Mouse (Mus musculus): ENCODE results near the gene Gm49373. TPM values are rescaled to one million over a fixed set of nuclear protein-coding genes. Genes with fewer than 3 reads are reported as not detected.

Gene Gm49373
- 0.83 TPM for total RNA-seq (2023)

DNA sequence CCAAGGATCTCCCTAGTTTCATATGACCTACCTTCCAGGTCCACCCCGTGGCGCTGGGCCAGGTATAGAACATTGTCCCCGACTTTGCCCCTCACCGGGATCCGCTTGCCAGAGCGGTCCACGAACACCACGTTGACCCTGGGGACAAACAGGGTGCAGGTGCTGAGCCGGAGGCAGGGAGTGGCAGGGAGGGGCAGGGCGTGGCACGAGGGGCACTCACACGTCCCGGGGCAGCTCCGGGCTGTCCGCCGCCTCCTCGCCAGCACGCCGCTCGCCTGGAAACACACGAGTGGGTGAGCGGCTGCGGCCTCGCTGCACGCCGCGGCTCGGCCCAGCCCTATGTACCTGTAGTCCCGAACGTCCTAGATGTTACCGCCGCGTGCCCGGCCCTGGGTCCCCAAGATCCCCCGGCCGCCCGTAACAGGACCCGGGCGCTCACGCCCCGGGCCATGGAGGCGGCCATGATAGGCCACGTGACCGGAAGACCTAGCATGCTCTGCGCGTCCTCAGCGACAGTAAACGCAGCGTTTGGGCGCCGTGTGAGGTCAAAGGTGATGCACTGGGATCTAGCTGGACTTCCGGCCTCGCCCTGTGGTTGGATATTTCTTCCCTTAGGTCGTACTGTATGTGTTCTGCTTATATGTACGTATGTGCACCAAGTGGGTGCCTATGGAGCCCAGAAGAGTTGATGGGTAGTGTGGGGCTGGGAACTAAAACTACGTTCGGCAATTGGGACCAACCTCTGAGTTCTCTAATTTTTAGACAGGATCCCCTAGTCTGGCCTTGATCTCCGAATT is at the start of gene Gm49373, which contains the start of gene Fdx1l:
TSS of gene Gm49373 (minus strand) at position 53 of the 797 bp plus-strand sequence.
TSS of gene Fdx1l (minus strand) at position 571 of the 797 bp plus-strand sequence.

DNA sequence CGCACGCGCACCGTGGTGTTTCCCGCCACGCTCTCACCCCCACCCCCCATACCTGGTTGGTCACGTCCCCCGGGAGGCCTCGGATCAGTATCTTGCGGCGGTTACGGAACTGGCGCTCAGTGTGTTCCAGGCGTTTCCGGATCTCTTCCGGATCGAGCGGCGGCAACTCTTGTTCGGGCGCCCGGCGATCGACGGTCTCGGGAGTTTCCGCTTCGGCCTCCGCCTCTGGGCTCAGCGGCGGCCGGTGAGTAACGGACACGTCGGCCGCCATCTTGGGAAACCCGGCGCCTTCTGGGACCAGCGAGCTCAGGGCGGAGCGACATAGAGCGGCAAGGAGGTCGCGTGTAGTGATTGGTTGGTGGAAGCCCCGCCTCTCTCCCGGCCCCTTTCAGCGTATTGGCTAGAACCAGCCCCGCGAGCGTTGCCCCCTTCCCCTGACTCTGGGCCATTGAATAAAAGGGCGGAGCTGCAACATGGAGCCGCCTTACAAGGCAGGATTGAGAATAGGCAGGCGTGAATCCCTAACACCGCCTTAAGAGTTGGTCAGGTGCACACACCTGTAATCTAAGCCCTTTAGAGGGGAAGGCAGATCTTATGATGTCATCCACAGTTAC is 18.9 kb upstream of the Gm49373 start, which contains the start of the genes Gm38431 and Raver1:
TSS of gene Gm38431 (minus strand) at position 291 of the 614 bp plus-strand sequence.
TSS of gene Raver1 (minus strand) at position 302 of the 614 bp plus-strand sequence.

DNA sequence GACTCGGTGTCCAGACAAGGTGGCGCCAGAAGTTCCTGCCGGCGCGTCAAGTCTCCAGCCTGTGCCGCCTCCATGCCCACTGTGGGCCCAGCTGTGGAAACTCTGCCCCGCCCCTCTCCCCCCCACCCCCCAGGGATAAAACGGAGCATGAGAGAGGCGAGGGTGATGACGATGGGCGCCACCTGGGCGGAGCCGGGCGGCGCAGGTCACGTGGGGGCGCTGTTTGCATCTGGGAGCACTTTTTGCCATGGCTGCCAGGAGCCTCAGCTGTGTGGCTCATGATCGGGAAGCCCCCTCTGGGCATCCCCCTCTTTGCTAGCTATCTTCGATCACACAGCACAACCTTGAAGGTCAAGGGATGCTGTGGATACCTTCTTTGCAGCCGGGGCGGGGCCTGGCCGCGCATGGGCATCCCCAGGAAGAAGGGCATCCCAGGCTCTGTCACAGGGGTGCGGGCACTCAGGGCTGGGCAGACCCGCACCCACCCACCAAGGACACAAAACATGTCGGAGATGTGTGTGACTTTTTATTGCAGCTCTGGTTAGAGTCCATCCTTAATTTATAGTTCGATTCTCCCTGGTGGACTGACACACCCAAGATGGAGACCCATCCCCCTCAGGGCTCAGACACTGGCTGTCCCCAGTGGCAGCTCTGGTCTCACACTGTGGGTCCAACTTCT is 5.8 kb downstream of the Gm49373 start, which contains the start of gene Zglp1:
TSS of gene Zglp1 (minus strand) at position 88 of the 679 bp plus-strand sequence.

DNA sequence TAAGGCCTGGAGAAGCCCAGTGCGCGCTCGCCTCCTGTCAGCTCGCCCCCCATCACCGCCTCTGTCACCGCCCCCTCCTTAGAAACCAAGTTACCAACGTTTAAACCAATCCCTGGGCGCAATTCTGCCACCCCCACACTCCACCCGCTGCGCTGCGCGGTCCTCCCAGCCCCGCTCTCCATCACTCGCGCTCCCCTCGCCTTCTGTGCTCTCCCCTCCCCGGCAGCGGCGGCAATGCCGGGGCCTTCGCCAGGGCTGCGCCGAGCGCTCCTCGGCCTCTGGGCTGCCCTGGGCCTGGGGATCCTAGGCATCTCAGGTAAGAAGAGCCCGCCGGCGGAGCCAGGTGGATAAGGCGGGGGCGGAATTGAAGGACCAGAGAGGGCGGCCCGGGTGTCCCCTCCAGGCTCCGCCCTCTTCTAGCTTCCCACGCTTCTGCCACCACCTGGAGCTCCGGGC is 41.0 kb downstream of the Gm49373 start, which contains the start of gene Icam5:
TSS of gene Icam5 (plus strand) at position 178 of the 456 bp plus-strand sequence.

DNA sequence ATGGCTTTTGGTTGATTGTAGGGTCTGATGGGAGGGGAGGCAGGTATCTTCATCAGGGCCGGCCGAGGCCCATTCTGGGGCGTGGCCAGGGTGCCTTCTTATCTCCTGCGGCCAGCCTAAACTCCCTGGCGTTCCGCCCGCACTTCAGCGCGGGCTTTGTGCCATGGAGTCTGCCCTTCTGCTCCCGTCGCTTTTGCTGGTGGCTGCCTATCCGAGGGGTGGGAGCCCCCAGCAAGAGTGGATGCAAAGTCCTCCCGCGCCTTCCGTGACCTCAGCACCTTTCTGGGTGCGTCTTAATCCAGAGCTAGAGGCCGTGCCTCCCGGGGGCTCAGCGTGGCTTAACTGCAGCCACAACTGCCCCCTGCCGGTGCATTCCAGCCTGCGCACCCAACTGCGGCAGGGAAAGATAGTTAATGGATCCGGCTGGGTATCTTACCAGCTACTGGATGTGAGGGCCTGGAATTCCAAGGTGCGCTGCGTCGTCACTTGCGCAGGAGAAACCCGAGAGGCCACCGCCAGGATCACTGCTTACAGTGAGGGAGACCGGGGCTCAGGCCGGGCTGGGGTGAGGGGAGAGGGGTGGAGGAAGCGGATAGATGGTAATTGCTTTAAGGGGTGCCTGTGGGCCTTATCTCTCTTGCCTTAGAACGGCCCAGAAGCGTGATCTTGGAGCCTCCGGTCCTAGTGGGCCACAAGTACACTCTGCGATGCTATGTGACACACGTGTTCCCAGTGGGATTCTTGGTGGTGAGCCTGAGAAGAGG is 43.4 kb downstream of the Gm49373 start, which contains the start of gene Icam4:
TSS of gene Icam4 (plus strand) at position 83 of the 764 bp plus-strand sequence.

DNA sequence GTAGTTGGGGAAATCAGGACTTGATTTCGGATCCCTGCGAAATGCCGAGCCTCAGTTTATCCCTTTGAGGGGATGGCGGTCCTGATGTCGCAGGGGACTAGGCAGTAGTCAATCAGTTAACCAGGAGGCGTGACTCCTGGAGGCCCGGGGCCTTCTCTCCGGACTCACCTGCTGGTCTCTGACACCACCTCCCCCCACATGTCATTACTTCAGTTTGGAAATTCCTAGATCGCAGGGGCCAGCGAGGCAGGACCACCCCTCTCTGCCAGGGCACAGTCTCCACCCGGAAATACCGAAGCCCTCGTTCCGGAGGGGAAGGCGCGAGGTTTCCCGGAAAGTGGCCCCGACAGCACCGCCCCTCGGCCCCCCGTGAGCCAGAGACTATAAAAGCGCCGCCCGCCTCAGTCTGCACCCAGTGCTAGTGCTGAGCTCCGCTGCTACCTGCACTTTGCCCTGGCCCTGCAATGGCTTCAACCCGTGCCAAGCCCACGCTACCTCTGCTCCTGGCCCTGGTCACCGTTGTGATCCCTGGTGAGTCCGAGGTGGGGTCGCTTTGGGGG is 57.2 kb downstream of the Gm49373 start, which contains the start of gene Icam1:
TSS of gene Icam1 (plus strand) at position 415 of the 560 bp plus-strand sequence.

Other genes with a start within 250 kb of the Gm49373 start
- 51.6 TPM for gene A230050P20Rik, start 204.5 kb downstream of the Gm49373 start, total RNA-seq (2023)
- gene Angptl6, start 193.4 kb downstream of the Gm49373 start, total RNA-seq (2023), result 2.5 TPM
- gene Ppan, start 184.9 kb downstream of the Gm49373 start, total RNA-seq (2023), result 87.1 TPM
- 188 TPM for gene Eif3g, start 174.5 kb downstream of the Gm49373 start, total RNA-seq (2023)
- gene Dnmt1, start 113.2 kb downstream of the Gm49373 start, total RNA-seq (2023), result 82.3 TPM
- 4.7 TPM for gene S1pr2, start 96.3 kb downstream of the Gm49373 start, total RNA-seq (2023)
- 53.2 TPM for gene Mrpl4, start 70.4 kb downstream of the Gm49373 start, total RNA-seq (2023)
- gene Icam1, start 57.1 kb downstream of the Gm49373 start, total RNA-seq (2023), result 19.5 TPM
- gene Icam4, start 43.7 kb downstream of the Gm49373 start, total RNA-seq (2023), result not detected
- 0.18 TPM for gene Icam5, start 41.0 kb downstream of the Gm49373 start, total RNA-seq (2023)
- not detected for gene Zglp1, start 6.0 kb downstream of the Gm49373 start, total RNA-seq (2023)
- 27.6 TPM for gene Fdx1l, start 518 bp upstream of the Gm49373 start, total RNA-seq (2023)
- 9.4 TPM for gene Gm38431, start 18.9 kb upstream of the Gm49373 start, total RNA-seq (2023)
- gene Raver1, start 18.9 kb upstream of the Gm49373 start, total RNA-seq (2023), result 112 TPM
- 50.3 TPM for gene Tyk2, start 58.1 kb upstream of the Gm49373 start, total RNA-seq (2023)
- gene Cdc37, start 76.9 kb upstream of the Gm49373 start, total RNA-seq (2023), result 131 TPM
- 1.6 TPM for gene Pde4a, start 92.6 kb upstream of the Gm49373 start, total RNA-seq (2023)
- gene Keap1, start 166.3 kb upstream of the Gm49373 start, total RNA-seq (2023), result 37.3 TPM
- gene S1pr5, start 175.3 kb upstream of the Gm49373 start, total RNA-seq (2023), result 0.44 TPM
- 51.6 TPM for gene Atg4d, start 192.2 kb upstream of the Gm49373 start, total RNA-seq (2023)
- 172 TPM for gene Kri1, start 214.9 kb upstream of the Gm49373 start, total RNA-seq (2023)
- gene Cdkn2d, start 218.3 kb upstream of the Gm49373 start, total RNA-seq (2023), result 47.6 TPM
- gene Ap1m2, start 239.2 kb upstream of the Gm49373 start, total RNA-seq (2023), result 4.0 TPM
- gene Slc44a2, start 247.6 kb upstream of the Gm49373 start, total RNA-seq (2023), result 379 TPM